Mouse (Mus musculus) central nervous system, embryonic 18 days (tissue): Measurements from ENCODE around the gene Cyp2b19. TPM values are rescaled to one million over a fixed set of nuclear protein-coding genes. Genes with fewer than 3 reads are reported as not detected.

Source experiments
- polyA plus RNA-seq: library from polyadenylated mRNA; depleted of rRNA; stranded (reverse); fragments of >200 nt; gene quantifications from 2 replicates; pipeline ENCODE4 v1.2.3, GENCODE M21; 2012; rRNA removed

Cyp2b19 gene
- polyA plus RNA-seq: not detected in 2 replicates

GRCm38 (mm10) chr7:26756842-26757241 is at the start of gene Cyp2b19:
Gene Cyp2b19 (plus strand): TSS chr7:26757142.

GRCm38 (mm10) chr7:26808592-26808991 is 51.6 kb downstream of the Cyp2b19 start, which contains the start of gene Cyp2g1:
Gene Cyp2g1 (plus strand): TSS chr7:26808892.

Other genes starting within 250 kb of the Cyp2b19 start
- not detected in 2 replicates for gene Nlrp9a, start 222.1 kb upstream of the Cyp2b19 start, polyA plus RNA-seq
- gene Vmn1r185, start 138.7 kb upstream of the Cyp2b19 start, polyA plus RNA-seq: not detected in 2 replicates
- gene Cyp2b23, start 70.7 kb upstream of the Cyp2b19 start, polyA plus RNA-seq: 0.05 TPM in 1 of 2 replicates, not detected in the other
- gene Cyp2g1, start 51.8 kb downstream of the Cyp2b19 start, polyA plus RNA-seq: 0.04 TPM in 1 of 2 replicates, not detected in the other
- 0.48 TPM in 2 replicates for gene Cyp2a5, start 78.2 kb downstream of the Cyp2b19 start, polyA plus RNA-seq
- not detected in 2 replicates for gene Cyp2a22, start 182.2 kb downstream of the Cyp2b19 start, polyA plus RNA-seq